Mouse (Mus musculus): ENCODE data around the gene Gm12248.
"Not testable (repeated sequence)": the region's sequence is repeated elsewhere in the genome, so short reads cannot be mapped to it uniquely, and the experiment has no call there.

The Gm12248 gene

GRCm38 (mm10) chr11:58102581-58103343 lies 9.8 kb upstream of the Gm12248 start:
- DNase-seq (ENCODE audit: low read depth, low spot score): peak; percentile 65

- DNase-seq (ENCODE audit: low read depth, low spot score): no peak
These were observed 9.2 kb upstream of the Gm12248 start for GRCm38 (mm10) chr11:58102146-58102545.

- no peak for DNase-seq (ENCODE audit: low read depth, low spot score)
These were observed 8.3 kb upstream of the Gm12248 start for GRCm38 (mm10) chr11:58101194-58101720.

GRCm38 (mm10) chr11:58100006-58100405 lies 7.1 kb upstream of the Gm12248 start:
- DNase-seq (ENCODE audit: low read depth, low spot score): no peak

- DNase-seq (ENCODE audit: low read depth, low spot score): not testable (repeated sequence)
These were observed 5.4 kb upstream of the Gm12248 start for GRCm38 (mm10) chr11:58098366-58098720.

- DNase-seq (ENCODE audit: low read depth, low spot score): peak; percentile 53
These were observed 4.9 kb upstream of the Gm12248 start for GRCm38 (mm10) chr11:58097621-58098365.

GRCm38 (mm10) chr11:58096821-58097620 lies 4.1 kb upstream of the Gm12248 start:
- DNase-seq (ENCODE audit: low read depth, low spot score): no peak

- DNase-seq (ENCODE audit: low read depth, low spot score): peak; percentile 76
These were observed 3.2 kb upstream of the Gm12248 start for GRCm38 (mm10) chr11:58096160-58096559.

- DNase-seq (ENCODE audit: low read depth, low spot score): no peak
These were observed 2.6 kb upstream of the Gm12248 start for GRCm38 (mm10) chr11:58095561-58095960.

- no peak for DNase-seq (ENCODE audit: low read depth, low spot score)
These were observed 1.8 kb upstream of the Gm12248 start for GRCm38 (mm10) chr11:58094766-58095165.

- DNase-seq (ENCODE audit: low read depth, low spot score): no peak
These were observed 393 bp downstream of the Gm12248 start for GRCm38 (mm10) chr11:58092541-58092940.

GRCm38 (mm10) chr11:58081716-58082115 lies 11.2 kb downstream of the Gm12248 start:
- no peak for DNase-seq (ENCODE audit: low read depth, low spot score)

GRCm38 (mm10) chr11:58077270-58077669 lies 15.7 kb downstream of the Gm12248 start:
- no peak for DNase-seq (ENCODE audit: low read depth, low spot score)

GRCm38 (mm10) chr11:58072978-58073377 lies 20.0 kb downstream of the Gm12248 start:
- no peak for DNase-seq (ENCODE audit: low read depth, low spot score)

- DNase-seq (ENCODE audit: low read depth, low spot score): no peak
These were observed 27.9 kb downstream of the Gm12248 start for GRCm38 (mm10) chr11:58065025-58065424.

GRCm38 (mm10) chr11:58062586-58062985 lies 30.3 kb downstream of the Gm12248 start:
- DNase-seq (ENCODE audit: low read depth, low spot score): no peak

GRCm38 (mm10) chr11:58061218-58061617 lies 31.7 kb downstream of the Gm12248 start:
- DNase-seq (ENCODE audit: low read depth, low spot score): not testable (repeated sequence)

- DNase-seq (ENCODE audit: low read depth, low spot score): not testable (repeated sequence)
These were observed 33.2 kb downstream of the Gm12248 start for GRCm38 (mm10) chr11:58059752-58060151.

- peak; percentile 54 for DNase-seq (ENCODE audit: low read depth, low spot score)
These were observed 35.5 kb downstream of the Gm12248 start for GRCm38 (mm10) chr11:58057455-58057854.

GRCm38 (mm10) chr11:58046438-58046837 lies 46.5 kb downstream of the Gm12248 start:
- peak; percentile 21 for DNase-seq (ENCODE audit: low read depth, low spot score)

- DNase-seq (ENCODE audit: low read depth, low spot score): no peak
These were observed 50.0 kb downstream of the Gm12248 start for GRCm38 (mm10) chr11:58042861-58043431.
